Mouse (Mus musculus): ENCODE measurements around the gene Mcemp1. TPM values are rescaled to one million over a fixed set of nuclear protein-coding genes. Genes with fewer than 3 reads are reported as not detected.
A peak's percentile ranks its signal among the peaks of the same experiment; 100 is the strongest.

Gene Mcemp1
- total and polyA plus RNA-seq, 3 experiments = 0.11 TPM; not detected in 2

GRCm38 (mm10) chr8:3678831-3679230 lies 13.3 kb downstream of the Mcemp1 start:
- peaks cover 56% of the 10 kb centered on the region for H3K36me3 ChIP-seq (replicated peaks)
- no peak for ATAC-seq (ENCODE audit: extremely low read depth, insufficient number of reproducible peaks, low FRiP score, poor library complexity, severe bottlenecking)
- H3K4me3 ChIP-seq (ENCODE audit: low read depth, low read length) = peak overlapping the region; percentile 31; the same call in 1 of the 2 replicates
- H3K9me3 ChIP-seq (replicated peaks) = no peaks in the 10 kb centered on the region
- no peak for DNase-seq (ENCODE audit: low spot score)
- peaks cover 39% of the 10 kb centered on the region for H3K4me1 ChIP-seq (ENCODE audit: insufficient read depth, low read depth, low read length)
- no peaks in the 10 kb centered on the region for H3K27me3 ChIP-seq (ENCODE audit: insufficient read depth, low read length)
- no peak for TF ChIP-seq POLR2AphosphoS5 (IDR thresholded peaks at IDR 0.05; ENCODE audit: insufficient replicate concordance, low read depth, low read length)
- TF ChIP-seq GATA2 (IDR thresholded peaks at IDR 0.05; ENCODE audit: borderline replicate concordance, low read depth, low read length) = no peak
- no peak for TF ChIP-seq CTCF (IDR thresholded peaks at IDR 0.05; ENCODE audit: low read depth, low read length)
- TF ChIP-seq TAL1 (conservative IDR thresholded peaks at IDR 0.05; ENCODE audit: low read depth, low read length) = no peak
- no peak for TF ChIP-seq GATA1 (IDR thresholded peaks at IDR 0.05; ENCODE audit: borderline replicate concordance, low read length)

- TF ChIP-seq GATA2 (IDR thresholded peaks at IDR 0.05; ENCODE audit: borderline replicate concordance, low read depth, low read length) = no peak
- no peak for TF ChIP-seq TAL1 (conservative IDR thresholded peaks at IDR 0.05; ENCODE audit: low read depth, low read length)
- TF ChIP-seq GATA1 (IDR thresholded peaks at IDR 0.05; ENCODE audit: borderline replicate concordance, low read length) = no peak
- no peak for TF ChIP-seq POLR2AphosphoS5 (IDR thresholded peaks at IDR 0.05; ENCODE audit: insufficient replicate concordance, low read depth, low read length)
- no peak for TF ChIP-seq CTCF (IDR thresholded peaks at IDR 0.05; ENCODE audit: low read depth, low read length)
- Histone ChIP-seq H3K27me3 (ENCODE audit: insufficient read depth, low read length) (no peaks in the 10 kb centered on the region), H3K4me3 (ENCODE audit: low read depth, low read length) (peak overlapping the region; percentile 31; the same call in 1 of the 2 replicates), H3K36me3 (replicated peaks) (peaks cover 56% of the 10 kb centered on the region), H3K4me1 (ENCODE audit: insufficient read depth, low read depth, low read length) (peaks cover 38% of the 10 kb centered on the region), H3K9me3 (replicated peaks) (no peaks in the 10 kb centered on the region)
- no peak for ATAC-seq (ENCODE audit: extremely low read depth, insufficient number of reproducible peaks, low FRiP score, poor library complexity, severe bottlenecking)
- DNase-seq (ENCODE audit: low spot score) = no peak
Measured at GRCm38 (mm10) chr8:3679236-3679635, 13.7 kb downstream of the Mcemp1 start.

- Histone ChIP-seq H3K9me3 (replicated peaks) (no peaks in the 10 kb centered on the region), H3K4me1 (ENCODE audit: insufficient read depth, low read depth, low read length) (peaks cover 35% of the 10 kb centered on the region), H3K36me3 (replicated peaks) (peaks cover 56% of the 10 kb centered on the region), H3K4me3 (ENCODE audit: low read depth, low read length) (no peak overlapping the region), H3K27me3 (ENCODE audit: insufficient read depth, low read length) (no peaks in the 10 kb centered on the region)
- no peak for ATAC-seq (ENCODE audit: extremely low read depth, insufficient number of reproducible peaks, low FRiP score, poor library complexity, severe bottlenecking)
- no peak for TF ChIP-seq GATA1 (IDR thresholded peaks at IDR 0.05; ENCODE audit: borderline replicate concordance, low read length)
- DNase-seq (ENCODE audit: low spot score) = no peak
Measured at GRCm38 (mm10) chr8:3679656-3680055, 14.1 kb downstream of the Mcemp1 start.

GRCm38 (mm10) chr8:3682435-3682834 lies 16.9 kb downstream of the Mcemp1 start:
- no peak for DNase-seq (ENCODE audit: low spot score)
- Histone ChIP-seq H3K27me3 (ENCODE audit: insufficient read depth, low read length) (no peaks in the 10 kb centered on the region), H3K4me1 (ENCODE audit: insufficient read depth, low read depth, low read length) (peaks cover 24% of the 10 kb centered on the region), H3K4me3 (ENCODE audit: low read depth, low read length) (no peak overlapping the region), H3K36me3 (replicated peaks) (peaks cover 56% of the 10 kb centered on the region), H3K9me3 (replicated peaks) (no peaks in the 10 kb centered on the region)
- no peak for ATAC-seq (ENCODE audit: extremely low read depth, insufficient number of reproducible peaks, low FRiP score, poor library complexity, severe bottlenecking)
- TF ChIP-seq POLR2AphosphoS5 (IDR thresholded peaks at IDR 0.05; ENCODE audit: insufficient replicate concordance, low read depth, low read length) (no peak), TAL1 (conservative IDR thresholded peaks at IDR 0.05; ENCODE audit: low read depth, low read length) (no peak), GATA1 (IDR thresholded peaks at IDR 0.05; ENCODE audit: borderline replicate concordance, low read length) (no peak), CTCF (IDR thresholded peaks at IDR 0.05; ENCODE audit: low read depth, low read length) (no peak)

GRCm38 (mm10) chr8:3683408-3684176 lies 18.0 kb downstream of the Mcemp1 start:
- no peak for TF ChIP-seq GATA2 (IDR thresholded peaks at IDR 0.05; ENCODE audit: borderline replicate concordance, low read depth, low read length)
- TF ChIP-seq CTCF (IDR thresholded peaks at IDR 0.05; ENCODE audit: low read depth, low read length) = no peak
- TF ChIP-seq POLR2AphosphoS5 (IDR thresholded peaks at IDR 0.05; ENCODE audit: insufficient replicate concordance, low read depth, low read length) = no peak
- TF ChIP-seq TAL1 (conservative IDR thresholded peaks at IDR 0.05; ENCODE audit: low read depth, low read length) = no peak
- TF ChIP-seq GATA1 (IDR thresholded peaks at IDR 0.05; ENCODE audit: borderline replicate concordance, low read length) = no peak
- Histone ChIP-seq H3K27me3 (ENCODE audit: insufficient read depth, low read length) (peaks cover 4% of the 10 kb centered on the region; the same call in 1 of the 2 replicates), H3K9me3 (replicated peaks) (no peaks in the 10 kb centered on the region), H3K4me1 (ENCODE audit: insufficient read depth, low read depth, low read length) (peaks cover 17% of the 10 kb centered on the region), H3K36me3 (replicated peaks) (peaks cover 51% of the 10 kb centered on the region), H3K4me3 (ENCODE audit: low read depth, low read length) (no peak overlapping the region)
- ATAC-seq (ENCODE audit: extremely low read depth, insufficient number of reproducible peaks, low FRiP score, poor library complexity, severe bottlenecking) (no peak), DNase-seq (ENCODE audit: low spot score) (no peak)

GRCm38 (mm10) chr8:3684530-3684929 lies 19.0 kb downstream of the Mcemp1 start:
- ATAC-seq (ENCODE audit: extremely low read depth, insufficient number of reproducible peaks, low FRiP score, poor library complexity, severe bottlenecking) = no peak
- H3K27me3 ChIP-seq (ENCODE audit: insufficient read depth, low read length) = peaks cover 4% of the 10 kb centered on the region; the same call in 1 of the 2 replicates
- H3K36me3 ChIP-seq (replicated peaks) = peaks cover 42% of the 10 kb centered on the region
- peaks cover 7% of the 10 kb centered on the region for H3K4me1 ChIP-seq (ENCODE audit: insufficient read depth, low read depth, low read length)
- H3K9me3 ChIP-seq (replicated peaks) = no peaks in the 10 kb centered on the region
- DNase-seq (ENCODE audit: low spot score) = no peak
- no peak overlapping the region for H3K4me3 ChIP-seq (ENCODE audit: low read depth, low read length)
- TF ChIP-seq POLR2AphosphoS5 (IDR thresholded peaks at IDR 0.05; ENCODE audit: insufficient replicate concordance, low read depth, low read length) = no peak
- TF ChIP-seq CTCF (IDR thresholded peaks at IDR 0.05; ENCODE audit: low read depth, low read length) = no peak
- TF ChIP-seq GATA1 (IDR thresholded peaks at IDR 0.05; ENCODE audit: borderline replicate concordance, low read length) = no peak
- no peak for TF ChIP-seq TAL1 (conservative IDR thresholded peaks at IDR 0.05; ENCODE audit: low read depth, low read length)
- TF ChIP-seq GATA2 (IDR thresholded peaks at IDR 0.05; ENCODE audit: borderline replicate concordance, low read depth, low read length) = no peak

Measured in G1E (cell line).